Mouse (Mus musculus): ENCODE results near the gene Dhrs3. TPM values are rescaled to one million over a fixed set of nuclear protein-coding genes. Genes with fewer than 3 reads are reported as not detected.

Dhrs3 gene
- total RNA-seq, 2 experiments from 2014 or later: 26.7 to 29.0 TPM

DNA sequence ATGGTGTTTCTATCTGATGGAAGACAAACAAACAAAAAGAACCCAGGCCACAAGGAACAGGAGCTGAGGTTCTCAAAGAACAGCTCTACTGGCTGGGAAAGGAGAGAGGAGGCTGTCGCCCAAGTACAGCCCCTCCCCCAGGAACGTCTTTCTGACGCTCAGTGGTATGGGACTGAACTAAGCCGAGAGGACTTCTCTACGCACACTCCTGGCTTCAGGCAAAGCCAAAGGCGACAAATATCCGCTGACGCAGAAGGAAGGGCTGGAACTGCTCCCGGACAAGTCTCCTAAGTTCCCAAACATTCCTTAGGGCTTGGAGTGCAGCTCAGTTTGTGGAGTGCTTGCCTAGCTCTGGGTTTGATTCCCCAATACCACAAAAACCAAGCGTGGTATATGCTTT lies 37.7 kb downstream of the Dhrs3 start:
- no peak for TF ChIP-seq CTCF (conservative IDR thresholded peaks at IDR 0.05)
- peak; percentile 31 to 37 for DNase-seq (ENCODE audit: low spot score in 2 of 2)
- peak overlapping the region; percentile 68 for H3K27ac ChIP-seq
- H3K4me3 ChIP-seq: no peak overlapping the region

GRCm38 (mm10) chr4:144931167-144931566 lies 38.5 kb downstream of the Dhrs3 start:
- no peak for TF ChIP-seq CTCF (conservative IDR thresholded peaks at IDR 0.05)
- peak overlapping the region; percentile 68 for H3K27ac ChIP-seq
- DNase-seq (ENCODE audit: low spot score in 2 of 2): no peak

GRCm38 (mm10) chr4:144934501-144934900 lies 41.9 kb downstream of the Dhrs3 start:
- Histone ChIP-seq H3K4me3 (no peak overlapping the region), H3K27ac (no peak overlapping the region)
- no peak for TF ChIP-seq CTCF (conservative IDR thresholded peaks at IDR 0.05)
- no peak for DNase-seq (ENCODE audit: low spot score in 2 of 2)

More at GRCm38 (mm10) chr4:144931167-144931566, 38.5 kb downstream of the Dhrs3 start:
- no peak overlapping the region for H3K4me3 ChIP-seq

DNA sequence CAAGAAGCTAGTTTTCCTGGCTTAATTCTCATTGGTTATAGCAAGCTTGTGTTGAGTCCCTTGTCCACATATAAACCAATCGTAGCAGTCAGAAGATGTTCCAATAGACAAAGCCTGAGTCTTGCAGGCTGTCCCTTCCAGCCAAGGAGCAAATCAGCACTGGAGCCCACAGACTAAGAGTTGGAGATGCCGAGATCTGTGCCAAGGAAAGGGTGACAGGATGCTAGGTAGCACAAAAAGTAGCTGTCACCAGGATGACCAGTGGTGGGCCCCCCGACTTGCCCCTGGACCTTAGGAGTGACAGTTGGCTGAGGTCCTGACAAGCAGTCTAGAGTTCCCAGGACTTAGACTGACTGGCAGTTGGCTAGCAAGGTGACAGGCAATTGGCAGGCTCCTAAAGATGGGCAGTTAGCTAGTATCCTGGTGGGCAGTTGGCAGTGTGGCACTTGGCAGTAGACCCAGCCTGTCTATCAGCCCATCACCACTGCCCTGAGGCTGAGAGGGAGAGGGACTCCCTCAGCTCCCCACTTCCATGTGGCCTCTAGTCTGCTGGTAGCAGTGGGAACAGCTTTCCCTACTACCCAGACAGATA lies 44.0 kb downstream of the Dhrs3 start:
- TF ChIP-seq CTCF (conservative IDR thresholded peaks at IDR 0.05): no peak
- Histone ChIP-seq H3K27ac (no peak overlapping the region), H3K4me3 (no peak overlapping the region)
- no peak for DNase-seq (ENCODE audit: low spot score in 2 of 2)

- no peak for DNase-seq (ENCODE audit: low spot score in 2 of 2)
These were observed 47.3 kb downstream of the Dhrs3 start for GRCm38 (mm10) chr4:144939847-144940411.

DNA sequence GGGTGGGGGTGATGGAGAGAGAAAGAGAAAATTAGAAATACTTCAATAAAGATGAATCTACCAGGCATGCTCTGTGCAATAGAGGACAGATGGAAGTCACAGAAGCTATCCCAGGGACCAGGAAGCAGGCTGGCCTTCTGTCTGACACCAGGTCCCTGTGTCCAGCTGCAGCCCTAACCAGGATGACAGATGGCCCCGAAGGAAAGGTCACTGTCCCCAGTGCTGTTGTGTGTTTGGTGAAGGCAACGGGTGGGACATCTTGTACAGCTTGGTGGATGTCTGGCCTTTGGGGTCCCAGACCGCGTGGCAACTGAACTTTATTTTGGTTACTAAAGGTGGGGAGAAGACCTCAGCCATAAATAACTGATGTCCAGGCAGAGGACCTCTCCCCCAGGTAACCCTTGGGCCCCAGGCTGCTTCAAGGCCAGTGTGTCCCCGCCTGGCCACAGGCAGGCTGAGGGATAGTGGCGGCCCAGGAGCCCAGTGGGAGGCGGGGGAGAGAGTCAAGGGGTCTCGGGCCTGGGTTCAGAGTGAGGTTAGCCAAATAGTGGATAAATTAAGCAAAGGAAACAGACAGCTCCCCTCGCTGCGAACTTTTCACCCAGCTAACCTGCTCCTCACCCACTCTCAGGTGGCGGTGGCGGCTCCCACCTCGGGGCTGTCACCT lies 48.3 kb downstream of the Dhrs3 start:
- Histone ChIP-seq H3K4me3 (no peak overlapping the region), H3K27ac (no peak overlapping the region)
- no peak for DNase-seq (ENCODE audit: low spot score in 2 of 2)
- TF ChIP-seq CTCF (conservative IDR thresholded peaks at IDR 0.05): no peak

More at GRCm38 (mm10) chr4:144939847-144940411, 47.3 kb downstream of the Dhrs3 start:
- H3K4me3 ChIP-seq: no peak overlapping the region
- TF ChIP-seq CTCF (conservative IDR thresholded peaks at IDR 0.05): no peak
- H3K27ac ChIP-seq: no peak overlapping the region

DNA sequence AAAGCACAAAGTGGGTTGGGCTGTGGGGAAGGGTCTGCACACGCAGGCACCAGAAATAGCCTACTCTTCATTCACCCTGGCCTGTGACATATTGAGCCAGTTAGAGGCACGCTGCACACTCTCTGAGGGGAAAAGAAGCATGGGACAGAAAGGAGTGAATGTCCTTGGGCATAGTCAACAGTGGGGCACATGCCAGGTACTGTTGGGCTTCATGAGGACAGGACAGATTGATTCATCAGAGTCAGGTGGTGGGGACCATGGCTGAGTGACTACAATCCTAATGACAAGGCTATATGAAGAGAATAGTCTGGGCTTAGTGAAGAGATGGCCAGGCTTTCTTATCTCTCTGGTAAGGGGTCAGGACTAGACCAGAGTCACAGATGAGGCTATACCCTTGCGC lies 49.8 kb downstream of the Dhrs3 start:
- DNase-seq (ENCODE audit: low spot score in 2 of 2): no peak
- no peak for TF ChIP-seq CTCF (conservative IDR thresholded peaks at IDR 0.05)
- Histone ChIP-seq H3K4me3 (no peak overlapping the region), H3K27ac (no peak overlapping the region)

- H3K4me3 ChIP-seq: no peak overlapping the region
- no peak for DNase-seq (ENCODE audit: low spot score in 2 of 2)
- no peak for TF ChIP-seq CTCF (conservative IDR thresholded peaks at IDR 0.05)
- no peak overlapping the region for H3K27ac ChIP-seq
These were observed 50.6 kb downstream of the Dhrs3 start for GRCm38 (mm10) chr4:144943273-144943672.

GRCm38 (mm10) chr4:144947738-144948390 lies 55.2 kb downstream of the Dhrs3 start:
- Histone ChIP-seq H3K27ac (no peak overlapping the region), H3K4me3 (no peak overlapping the region)
- TF ChIP-seq CTCF (conservative IDR thresholded peaks at IDR 0.05): no peak
- DNase-seq (ENCODE audit: low spot score in 2 of 2): no peak

DNA sequence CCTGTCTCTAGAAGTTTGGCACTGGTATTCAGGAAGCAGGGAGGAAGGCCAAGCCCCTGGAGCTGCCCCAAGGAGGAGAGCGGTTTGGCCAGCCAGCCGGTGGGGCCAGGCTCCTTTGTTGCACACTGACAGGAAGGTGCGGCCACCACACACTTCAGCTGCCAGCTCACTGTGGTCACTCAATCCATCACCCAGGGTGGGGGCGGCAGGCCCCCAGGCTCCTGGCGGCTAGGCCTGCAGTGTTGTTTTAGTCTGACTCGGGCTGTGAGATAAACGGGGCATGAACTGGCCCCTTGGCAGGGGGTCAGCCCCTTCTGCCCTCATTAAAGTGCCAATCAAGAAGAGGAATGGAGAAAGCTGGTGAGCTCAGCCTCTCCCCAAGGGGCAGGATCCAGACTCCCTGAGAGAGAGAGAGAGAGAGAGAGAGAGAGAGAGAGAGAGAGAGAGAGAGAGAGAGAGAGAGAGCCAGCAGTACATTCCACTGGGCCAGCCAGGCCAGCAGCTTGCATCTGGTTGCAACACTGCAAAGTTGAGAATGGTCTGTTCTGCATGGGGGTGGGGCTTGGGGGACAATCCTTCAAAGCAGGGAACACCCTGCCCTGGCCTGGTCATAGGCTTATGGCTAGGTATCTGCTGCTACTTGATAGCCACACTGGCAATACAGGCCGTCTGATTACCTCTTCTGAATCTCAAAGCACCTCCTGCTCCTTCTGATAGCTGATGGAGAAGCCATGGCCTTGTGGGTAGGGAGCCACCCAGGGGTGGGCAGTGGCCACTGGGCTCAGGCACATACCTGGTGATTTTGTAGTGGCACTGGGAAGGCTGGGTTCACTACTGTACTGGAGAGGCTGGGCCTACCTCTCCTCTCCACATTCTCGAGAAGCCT lies 57.1 kb downstream of the Dhrs3 start:
- Histone ChIP-seq H3K27ac (no peak overlapping the region), H3K4me3 (no peak overlapping the region)
- no peak for DNase-seq (ENCODE audit: low spot score in 2 of 2)
- TF ChIP-seq CTCF (conservative IDR thresholded peaks at IDR 0.05): no peak

- no peak for DNase-seq (ENCODE audit: low spot score in 2 of 2)
- no peak for TF ChIP-seq CTCF (conservative IDR thresholded peaks at IDR 0.05)
- H3K27ac ChIP-seq: no peak overlapping the region
- H3K4me3 ChIP-seq: no peak overlapping the region
These were observed 57.7 kb downstream of the Dhrs3 start for GRCm38 (mm10) chr4:144950327-144950711.

- H3K27ac ChIP-seq: no peak overlapping the region
- DNase-seq (ENCODE audit: low spot score in 2 of 2): no peak
These were observed 58.3 kb downstream of the Dhrs3 start for GRCm38 (mm10) chr4:144950883-144951282.

More at GRCm38 (mm10) chr4:144950883-144951282, 58.3 kb downstream of the Dhrs3 start:
- H3K4me3 ChIP-seq: no peak overlapping the region
- no peak for TF ChIP-seq CTCF (conservative IDR thresholded peaks at IDR 0.05)

All from layer of hippocampus, adult 2 months (tissue).